Mouse (Mus musculus) olfactory bulb, adult 2 months (tissue): ENCODE measurements around the gene Ctnnb1. TPM values are rescaled to one million over a fixed set of nuclear protein-coding genes. Genes with fewer than 3 reads are reported as not detected.
A peak's percentile ranks its signal among the peaks of the same experiment; 100 is the strongest.

Experiments
- H3K27ac ChIP-seq: fragments of 200-500 bp; 2 replicates; pipeline ENCODE4 v1.5.1; 2012; ENCODE audit warnings: low read depth, low read length; ENCODE audit not compliant: insufficient read depth
- H3K4me1 ChIP-seq: fragments of 200-500 bp; 2 replicates; pipeline ENCODE4 v1.6.1; 2012; ENCODE audit warnings: low read length; ENCODE audit not compliant: control insufficient read depth, insufficient read depth
- H3K4me3 ChIP-seq: fragments of 200-500 bp; 2 replicates; pipeline ENCODE4 v1.5.1; 2012; ENCODE audit warnings: mild to moderate bottlenecking, low read depth, low read length, moderate library complexity; ENCODE audit not compliant: insufficient read depth
- CTCF ChIP-seq: fragments of 200-500 bp; IDR thresholded peaks from 2 replicates; pipeline ENCODE4 v1.5.1; 2012; ENCODE audit warnings: low read depth, mild to moderate bottlenecking, low read length, moderate library complexity; ENCODE audit not compliant: insufficient read depth
- POLR2A ChIP-seq: fragments of 200-500 bp; IDR thresholded peaks from 2 replicates; pipeline ENCODE4 v1.6.1; 2012; ENCODE audit warnings: mild to moderate bottlenecking, low read depth, low read length, moderate library complexity; ENCODE audit not compliant: insufficient read depth
- WGBS: fragments of 180-500 bp; shearing (Covaris S2); methylation state at CpG from one replicate; pipeline ENCODE4 v1.1.7; 2018; 5-methylcytosine and 5-hydroxymethylcytosine counted together
- polyA plus RNA-seq: library from polyadenylated mRNA; stranded (reverse); fragments of >200 nt; gene quantifications from 2 replicates; pipeline ENCODE4 v1.2.4, GENCODE M21; 2012; ENCODE audit warnings: low replicate concordance; ENCODE audit not compliant: missing spikeins, insufficient read depth, insufficient read length

The Ctnnb1 gene
- polyA plus RNA-seq, 1 experiment = 444 TPM

- Histone ChIP-seq H3K27ac (no peak overlapping the region), H3K4me3 (peak overlapping the region; percentile 78), H3K4me1 (peaks cover 12% of the 10 kb centered on the region)
- 1% methylated on average over 57 of the region's 57 CpGs for WGBS
- TF ChIP-seq POLR2A (no peak), CTCF (no peak)
Measured at GRCm38 (mm10) chr9:120933886-120934758, 5.1 kb downstream of the Ctnnb1 start.

DNA sequence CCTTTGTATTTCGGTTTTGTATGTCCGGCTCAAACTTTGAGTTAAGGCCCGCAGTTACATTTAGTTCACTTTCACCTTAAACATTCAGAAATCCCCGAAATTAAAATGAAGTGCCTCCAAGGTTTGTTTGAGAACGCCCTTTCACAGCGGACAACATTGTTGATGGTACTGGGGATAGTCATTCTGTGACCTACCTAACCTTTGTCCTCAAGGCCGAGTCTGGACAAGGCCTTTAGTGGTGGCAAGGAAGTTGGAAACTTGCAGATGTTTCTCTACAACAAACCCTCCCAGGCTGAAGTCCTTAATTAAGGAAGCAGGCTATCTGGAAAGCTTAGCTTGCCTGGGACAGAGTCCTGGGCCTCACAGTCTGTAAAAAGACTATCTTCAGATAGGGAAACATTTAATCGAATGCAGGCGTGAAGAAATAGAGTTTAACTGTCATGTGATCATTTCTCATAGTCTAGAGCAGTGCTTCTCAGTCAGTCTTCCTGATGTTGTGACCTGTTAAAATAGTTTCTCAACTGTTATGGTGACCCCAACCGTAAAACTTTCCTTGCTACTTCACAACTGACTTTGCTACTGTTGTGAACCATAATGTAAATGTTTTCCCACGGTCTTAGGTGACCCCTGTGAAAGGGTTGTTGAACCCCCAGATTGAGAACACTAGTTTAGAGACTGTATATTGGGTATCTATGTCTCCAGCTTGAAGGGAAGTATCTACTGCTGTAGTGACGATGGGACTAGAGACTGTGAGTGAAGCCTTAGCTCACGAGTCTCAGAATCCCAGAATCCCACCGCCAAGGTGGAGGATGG is 6.0 kb downstream of the Ctnnb1 start:
- H3K4me1 ChIP-seq = peaks cover 11% of the 10 kb centered on the region
- peak overlapping the region; percentile 78 for H3K4me3 ChIP-seq
- 5% methylated on average over 14 of the region's 14 CpGs for WGBS
- H3K27ac ChIP-seq = no peak overlapping the region
- TF ChIP-seq POLR2A (no peak), CTCF (no peak)

DNA sequence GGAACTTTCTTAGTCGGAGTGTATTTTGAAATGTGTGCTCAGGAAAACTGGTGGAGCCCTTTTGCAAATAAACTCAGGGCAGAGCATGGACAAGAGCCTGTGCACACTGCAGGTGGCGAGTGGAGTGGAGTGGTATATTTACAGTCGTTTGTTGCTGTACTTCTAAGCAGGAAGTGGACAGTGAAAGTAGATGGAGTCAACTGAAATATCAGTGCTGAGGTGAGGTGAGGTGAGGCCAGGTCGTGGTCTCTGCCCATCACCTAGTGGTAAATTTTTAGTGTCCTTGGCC is 6.6 kb downstream of the Ctnnb1 start:
- peaks cover 11% of the 10 kb centered on the region for H3K4me1 ChIP-seq
- no peak overlapping the region for H3K27ac ChIP-seq
- WGBS = 11% methylated on average over 4 of the region's 4 CpGs
- peak overlapping the region; percentile 14; the same call in 1 of the 2 replicates for H3K4me3 ChIP-seq
- no peak for TF ChIP-seq POLR2A

DNA sequence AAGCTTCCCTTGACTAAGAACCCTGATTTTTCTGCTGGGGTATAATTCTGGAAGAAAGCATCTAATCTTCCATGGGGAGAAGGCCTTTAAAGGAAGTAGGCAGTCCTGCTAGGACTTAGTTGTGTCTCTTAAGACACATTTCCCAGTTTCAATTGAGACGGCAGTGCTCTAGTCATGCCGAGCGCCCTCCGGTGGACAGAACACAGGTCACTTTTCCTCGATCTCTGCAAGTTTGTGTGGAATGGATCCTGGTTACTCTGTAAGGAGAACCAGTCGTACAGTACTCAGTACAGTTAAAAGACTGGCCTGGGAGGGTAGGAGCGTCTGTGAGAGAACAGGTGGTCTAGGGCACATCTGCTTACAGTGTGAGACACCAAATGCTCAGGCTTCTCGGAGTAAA is 7.3 kb downstream of the Ctnnb1 start:
- H3K27ac ChIP-seq = no peak overlapping the region
- TF ChIP-seq CTCF (peak; percentile 58; the same call in 1 of the 2 replicates), POLR2A (no peak)
- 6% methylated on average over 8 of the region's 8 CpGs for WGBS
- no peak overlapping the region for H3K4me3 ChIP-seq
- H3K4me1 ChIP-seq = peaks cover 16% of the 10 kb centered on the region

DNA sequence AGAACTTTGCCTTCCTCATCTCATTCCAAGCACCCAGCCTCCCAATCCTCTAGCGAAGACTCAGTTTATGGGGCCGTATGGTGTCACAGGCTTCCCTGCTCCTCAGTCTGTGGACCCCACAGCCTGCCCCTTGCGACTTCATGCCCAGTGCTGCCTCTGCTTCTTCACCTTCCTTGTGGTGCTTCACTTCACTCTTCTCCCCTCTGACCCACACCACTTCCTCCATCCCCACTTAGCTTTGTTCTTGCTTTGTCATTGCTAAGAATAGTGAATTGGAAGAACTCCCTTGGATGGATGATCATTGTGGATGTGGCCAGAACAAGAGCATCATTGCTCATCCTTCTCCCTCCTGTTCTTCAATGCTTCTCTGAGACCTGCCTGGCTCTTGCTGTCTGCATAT is 11.8 kb downstream of the Ctnnb1 start:
- WGBS = 81% methylated on average over 3 of the region's 3 CpGs

GRCm38 (mm10) chr9:120943757-120944156 is 14.7 kb downstream of the Ctnnb1 start:
- Histone ChIP-seq H3K4me1 (peaks cover 19% of the 10 kb centered on the region), H3K4me3 (no peak overlapping the region), H3K27ac (no peak overlapping the region)
- WGBS = 70% methylated on average over 1 of the region's 1 CpGs
- no peak for TF ChIP-seq CTCF
- TF ChIP-seq POLR2A = no peak

More for the DNA sequence above, 11.8 kb downstream of the Ctnnb1 start:
- TF ChIP-seq POLR2A (no peak), CTCF (no peak)
- Histone ChIP-seq H3K4me3 (no peak overlapping the region), H3K27ac (no peak overlapping the region), H3K4me1 (peaks cover 14% of the 10 kb centered on the region)

GRCm38 (mm10) chr9:120944211-120944610 is 15.2 kb downstream of the Ctnnb1 start:
- 60% methylated on average over 3 of the region's 3 CpGs for WGBS
- peaks cover 20% of the 10 kb centered on the region for H3K4me1 ChIP-seq
- H3K4me3 ChIP-seq = no peak overlapping the region
- H3K27ac ChIP-seq = no peak overlapping the region
- TF ChIP-seq POLR2A (no peak), CTCF (no peak)

DNA sequence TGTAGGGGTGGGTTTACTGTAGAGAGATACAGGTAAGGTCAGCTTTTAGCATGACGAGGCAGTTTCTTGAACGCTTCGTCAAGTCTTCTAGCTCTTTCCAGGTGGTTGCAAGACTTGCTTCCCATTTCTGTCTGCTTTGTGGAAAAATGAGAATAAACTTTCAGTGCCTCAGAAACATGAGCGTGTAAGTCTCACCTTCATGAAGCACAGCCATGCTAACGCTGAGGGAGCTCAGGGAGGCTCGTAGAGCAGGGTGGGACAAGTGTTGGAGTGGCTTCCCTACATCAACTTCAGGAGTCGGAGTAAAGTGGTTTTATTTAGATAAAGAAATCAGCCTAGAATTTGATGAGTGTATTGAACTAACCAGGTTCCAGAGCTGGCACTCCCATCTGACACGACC is 17.1 kb downstream of the Ctnnb1 start:
- H3K4me3 ChIP-seq = no peak overlapping the region
- no peak overlapping the region for H3K27ac ChIP-seq
- TF ChIP-seq POLR2A = no peak
- H3K4me1 ChIP-seq = peaks cover 16% of the 10 kb centered on the region; the same call in 1 of the 2 replicates
- 57% methylated on average over 8 of the region's 8 CpGs for WGBS

GRCm38 (mm10) chr9:120948832-120949231 is 19.8 kb downstream of the Ctnnb1 start:
- WGBS = 94% methylated on average over 1 of the region's 1 CpGs

More at GRCm38 (mm10) chr9:120948832-120949231, 19.8 kb downstream of the Ctnnb1 start:
- Histone ChIP-seq H3K4me3 (no peak overlapping the region), H3K4me1 (peaks cover 13% of the 10 kb centered on the region; the same call in 1 of the 2 replicates), H3K27ac (no peak overlapping the region)
- no peak for TF ChIP-seq POLR2A
- TF ChIP-seq CTCF = no peak
